Mouse (Mus musculus) v-Abl transformed pro-B cells (cell line): ENCODE data around the gene Csnk2a2.

ENCODE experiments used
- in situ Hi-C, 2 experiments: fragments of 400-800 bp; cut with MboI; formaldehyde crosslinking; loops; one replicate each; pipeline ENCODE4 v1.15.1; 2025; ENCODE audit not compliant: unreplicated experiment in 2 of 2

Csnk2a2 gene

DNA sequence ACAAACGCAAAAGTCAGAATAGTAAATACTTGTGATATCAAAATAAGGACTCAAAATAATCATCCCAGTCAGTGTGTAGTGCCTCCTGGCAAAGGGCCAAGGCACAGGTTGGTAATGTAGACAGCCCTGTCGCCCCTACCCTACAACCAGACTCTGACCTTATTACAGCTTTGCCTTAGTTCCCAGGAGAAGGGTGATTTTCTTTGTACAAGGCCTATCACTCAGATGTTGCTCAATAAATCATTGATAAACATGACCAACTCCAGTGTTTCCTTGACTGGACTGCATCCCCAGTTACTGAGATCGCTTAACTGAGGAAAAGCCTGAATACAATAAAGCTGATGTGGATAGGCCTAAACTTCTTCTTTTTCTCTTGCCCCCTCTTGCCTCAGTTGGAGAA is 57.4 kb downstream of the Csnk2a2 start:
- in situ Hi-C loops = loop anchor here (5.0 to 25.0 kb wide), 4 partner anchors 95 to 495 kb away; no protein-coding TSS in a partner anchor

DNA sequence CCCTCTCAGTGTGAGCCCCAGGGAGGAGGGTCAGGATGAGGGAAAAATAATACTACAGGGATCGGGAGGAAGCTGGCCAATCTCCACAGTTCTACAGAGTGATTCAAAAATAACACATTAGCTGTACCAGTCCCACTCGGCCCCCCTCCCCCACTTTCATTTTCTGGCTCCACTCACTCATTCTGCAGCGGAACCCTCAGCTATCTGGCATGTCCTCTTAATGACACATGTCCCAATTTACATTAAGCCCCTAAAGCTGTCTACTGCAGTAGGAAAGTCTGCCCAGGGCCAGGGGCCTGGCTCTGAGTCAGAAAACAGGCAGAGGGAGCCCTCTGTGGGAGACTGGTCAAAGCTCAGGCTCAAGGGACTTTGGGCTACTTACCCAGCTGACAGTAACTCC is 59.9 kb downstream of the Csnk2a2 start:
- in situ Hi-C loops = loop anchor here (5.0 to 25.0 kb wide), 4 partner anchors 93 to 493 kb away; no protein-coding TSS in a partner anchor

DNA sequence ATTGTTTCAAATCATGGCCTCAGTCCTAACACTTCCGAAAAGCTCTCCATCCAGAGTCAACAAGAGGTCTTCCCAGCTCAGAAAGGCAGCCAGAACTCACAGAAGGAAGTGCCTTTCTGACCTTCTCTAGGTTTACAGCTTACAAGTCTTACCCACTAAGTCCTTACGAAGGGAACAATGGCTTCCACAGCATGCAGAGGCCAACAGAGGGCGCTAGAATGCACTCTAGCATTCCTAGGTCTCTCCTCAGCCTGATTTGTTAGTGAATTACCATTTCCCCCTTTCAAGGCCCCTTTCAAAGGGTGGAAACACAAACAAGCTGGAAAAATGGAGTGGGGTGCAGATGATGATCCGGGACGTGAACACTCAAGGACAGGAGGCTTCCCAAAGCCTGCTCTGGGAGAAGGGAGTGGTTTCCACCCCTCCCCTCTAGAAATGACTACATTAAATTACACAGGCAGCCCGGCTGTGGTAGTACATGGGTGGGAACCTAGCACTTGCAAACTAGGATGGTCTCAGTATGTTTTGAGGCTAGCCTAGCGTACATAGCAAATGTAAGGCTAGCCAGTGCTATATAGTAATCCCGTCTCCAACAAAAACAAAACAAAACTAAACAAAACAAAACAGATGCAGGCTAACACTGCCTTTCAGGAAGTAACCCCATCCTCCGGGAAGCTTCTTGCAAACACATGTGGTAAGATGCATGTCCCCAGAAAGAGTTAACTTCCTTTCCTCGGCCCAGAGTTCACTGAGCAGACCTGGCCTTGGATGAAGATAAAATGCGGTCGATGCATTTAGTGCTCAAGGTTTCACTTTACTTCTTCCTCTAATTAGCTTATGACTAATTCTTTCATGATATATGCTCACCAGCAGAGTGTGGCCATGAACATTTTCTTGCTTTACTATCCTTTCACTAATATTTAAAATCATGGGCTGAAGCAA is 62.0 kb downstream of the Csnk2a2 start:
- in situ Hi-C loops = loop anchor here in 1 of 2 experiments (25.0 kb wide), 1 partner anchor 491 kb away; no protein-coding TSS in a partner anchor

DNA sequence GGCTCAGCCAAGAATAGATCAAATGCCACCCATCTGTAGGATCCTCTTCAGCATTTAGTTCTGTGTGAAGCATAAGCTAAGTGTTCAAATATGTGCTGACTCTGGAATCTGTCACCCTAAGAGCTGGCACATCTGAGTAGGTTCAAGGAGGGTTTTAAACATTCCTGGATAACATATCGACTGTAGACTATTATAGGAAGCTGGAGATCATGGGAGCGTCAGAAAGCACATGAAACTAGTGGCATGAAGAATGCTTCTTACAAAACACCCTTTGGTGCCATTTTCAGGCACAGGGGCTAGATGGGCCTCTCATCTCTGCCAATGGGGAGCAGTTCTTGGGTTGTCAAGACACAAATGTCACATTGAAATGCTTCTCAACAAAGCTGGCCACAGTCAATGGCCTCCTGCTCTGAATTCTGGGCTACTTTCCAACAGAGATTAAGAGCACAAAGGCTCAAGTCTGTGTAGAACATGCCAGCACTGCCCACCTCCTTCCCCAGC is 63.0 kb downstream of the Csnk2a2 start:
- in situ Hi-C loops = loop anchor here in 1 of 2 experiments (25.0 kb wide), 1 partner anchor 490 kb away; no protein-coding TSS in a partner anchor

DNA sequence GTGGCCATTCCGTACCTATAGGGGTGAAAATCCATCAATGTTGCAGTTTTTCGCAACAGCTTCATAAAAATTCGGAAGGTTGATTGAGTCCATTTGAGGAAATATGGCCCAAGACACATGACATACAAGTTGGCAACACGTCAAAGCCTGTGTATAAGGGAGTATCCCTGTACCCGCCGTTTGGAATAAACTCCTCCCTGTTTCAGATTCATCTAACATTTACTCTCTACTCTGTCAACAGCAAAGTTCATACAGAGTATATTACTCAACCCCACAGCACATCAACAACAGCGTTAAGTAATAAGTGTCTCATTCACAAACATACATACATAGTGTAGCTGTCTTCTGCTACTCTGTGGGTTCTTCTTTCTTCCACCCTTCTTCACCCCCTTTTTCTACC is 65.2 kb downstream of the Csnk2a2 start:
- in situ Hi-C loops = loop anchor here in 1 of 2 experiments (25.0 kb wide), 1 partner anchor 487 kb away; no protein-coding TSS in a partner anchor

DNA sequence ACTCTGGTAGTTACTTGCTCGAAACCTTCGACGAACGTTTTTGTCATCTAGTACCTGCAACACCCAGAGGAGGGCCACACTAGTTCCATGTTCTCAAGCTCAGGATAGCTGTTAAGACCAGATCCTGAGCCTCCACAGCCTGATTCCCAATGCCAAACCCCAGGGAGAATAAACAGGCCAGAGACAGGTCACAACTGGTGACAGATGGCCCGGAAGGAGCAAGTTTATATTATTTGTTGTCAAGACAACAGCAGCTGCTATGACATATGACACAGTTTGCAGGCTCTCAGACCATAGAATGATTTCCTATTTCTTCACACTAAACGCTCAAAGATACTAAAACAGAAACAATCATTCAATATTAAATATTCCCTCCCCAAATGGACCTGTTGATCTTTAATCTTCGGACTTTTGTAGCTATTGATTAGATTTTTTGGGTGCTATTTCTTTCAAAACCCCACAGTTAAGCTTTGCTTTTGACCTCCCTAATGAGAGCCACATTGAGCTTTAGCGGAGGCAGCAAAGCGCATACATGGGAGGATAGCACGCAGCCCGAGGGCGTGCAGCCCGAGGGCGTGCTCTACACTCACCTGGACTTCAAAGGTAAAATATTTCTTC is 67.5 kb downstream of the Csnk2a2 start:
- in situ Hi-C loops = no loop called here

DNA sequence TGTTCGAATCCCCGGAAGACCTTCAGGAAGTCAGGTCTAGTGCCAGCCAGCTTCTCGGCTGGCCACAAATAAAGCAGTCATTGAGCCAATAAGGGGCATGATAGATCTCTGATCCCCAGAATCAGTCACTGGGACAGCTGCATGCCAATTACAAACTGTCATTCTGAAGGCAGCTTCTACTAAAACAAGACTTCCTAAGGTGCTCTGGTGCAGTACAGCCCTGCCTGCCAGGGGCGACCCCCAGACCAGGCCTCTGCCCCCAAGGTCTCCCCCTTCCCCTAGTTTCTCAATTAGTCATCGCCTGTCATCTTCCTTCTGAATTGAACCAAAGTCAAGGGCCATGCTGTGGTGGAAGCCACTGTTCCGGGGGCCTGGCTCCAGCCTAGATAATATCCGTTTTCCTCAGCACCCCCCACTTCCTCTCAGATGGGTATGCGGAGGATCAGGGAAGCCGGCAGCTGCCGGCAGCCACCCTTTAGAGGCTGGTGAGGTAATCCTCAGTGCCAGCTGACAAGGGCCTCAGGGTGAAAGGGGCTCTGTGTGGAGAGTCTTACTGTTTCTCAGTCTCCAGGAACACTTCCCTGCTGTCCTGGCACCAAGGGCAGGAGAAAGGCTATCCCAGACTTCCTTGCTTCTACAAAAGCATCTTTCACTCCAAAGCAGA is 78.4 kb downstream of the Csnk2a2 start:
- in situ Hi-C loops = no loop called here

DNA sequence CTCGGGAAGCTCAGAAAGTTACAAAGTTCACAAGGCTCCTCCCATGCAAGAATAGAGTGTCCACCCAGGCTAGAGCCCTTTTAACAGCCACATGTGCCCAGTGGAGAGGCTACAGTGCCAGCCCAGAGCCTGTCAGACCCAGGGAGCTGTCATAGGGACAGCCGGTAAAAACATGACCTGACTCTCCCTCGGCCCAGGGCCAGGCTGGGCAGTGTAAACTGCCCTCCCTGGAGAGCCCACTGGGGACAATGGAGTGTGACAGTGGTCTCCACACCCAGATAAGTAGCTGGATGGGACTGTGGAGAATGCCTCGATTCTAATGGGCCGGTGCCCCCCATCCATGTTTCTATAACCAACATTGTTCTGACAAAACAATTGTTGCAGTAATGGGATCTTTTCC is 80.3 kb downstream of the Csnk2a2 start:
- in situ Hi-C loops = no loop called here

DNA sequence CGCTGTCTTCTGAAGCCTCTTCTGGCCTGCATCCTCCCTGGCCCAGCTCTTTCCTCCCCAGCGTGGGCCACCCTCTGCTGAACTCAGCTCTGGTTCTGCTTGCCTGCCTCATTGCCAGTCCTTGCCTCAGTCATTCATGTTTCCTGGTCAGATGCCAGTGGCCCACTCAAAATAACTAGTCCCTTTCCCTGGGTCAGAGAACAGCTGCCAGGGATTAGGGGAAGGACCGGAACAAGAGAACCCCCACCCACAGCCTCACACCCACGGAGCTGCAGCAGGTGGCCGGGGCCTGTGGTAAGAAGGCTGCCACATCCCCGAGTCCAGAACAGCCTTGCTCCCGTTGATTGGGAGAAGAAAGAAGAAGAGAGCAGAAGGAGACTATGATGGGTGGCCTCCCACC is 88.7 kb downstream of the Csnk2a2 start:
- in situ Hi-C loops = no loop called here

DNA sequence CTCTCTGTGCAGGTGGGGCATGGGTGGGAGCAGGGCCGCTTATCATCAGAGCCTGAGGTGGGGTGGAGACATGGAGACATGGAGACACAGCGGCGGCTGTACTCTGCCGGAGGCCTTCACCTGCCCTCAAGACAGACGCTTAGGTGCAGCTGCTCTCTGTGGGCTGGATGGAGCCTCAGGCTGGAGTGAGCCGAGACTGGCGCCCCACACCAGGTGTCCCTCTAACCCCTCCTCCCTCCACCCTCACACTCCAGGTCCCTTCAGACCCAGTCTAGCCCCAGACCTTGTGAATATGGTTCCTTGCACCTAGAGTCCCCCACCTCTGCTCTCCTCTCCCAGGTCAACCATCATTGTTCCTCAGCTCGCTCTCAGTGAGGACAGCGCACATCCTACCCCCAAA is 90.7 kb downstream of the Csnk2a2 start:
- in situ Hi-C loops = no loop called here

DNA sequence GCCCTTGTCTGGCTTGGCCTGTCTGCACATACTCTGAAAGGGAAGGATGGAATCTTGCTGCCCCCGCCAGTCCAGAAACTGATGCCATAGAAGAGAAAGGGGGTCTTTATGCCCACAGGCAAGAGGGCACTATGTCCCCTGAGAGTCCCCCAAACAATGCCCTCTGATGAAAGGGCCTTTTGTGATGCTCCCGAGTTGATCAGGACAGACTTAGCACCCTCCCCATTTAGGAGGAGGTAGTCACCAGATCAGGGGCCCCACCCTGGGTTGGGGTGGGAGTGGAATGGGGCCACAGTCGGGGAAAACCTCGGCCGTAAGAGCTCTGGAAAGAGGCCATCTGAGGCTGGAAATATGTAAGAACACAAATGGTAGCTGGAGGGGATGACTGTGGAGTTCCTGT is 92.6 kb downstream of the Csnk2a2 start:
- in situ Hi-C loops = no loop called here

DNA sequence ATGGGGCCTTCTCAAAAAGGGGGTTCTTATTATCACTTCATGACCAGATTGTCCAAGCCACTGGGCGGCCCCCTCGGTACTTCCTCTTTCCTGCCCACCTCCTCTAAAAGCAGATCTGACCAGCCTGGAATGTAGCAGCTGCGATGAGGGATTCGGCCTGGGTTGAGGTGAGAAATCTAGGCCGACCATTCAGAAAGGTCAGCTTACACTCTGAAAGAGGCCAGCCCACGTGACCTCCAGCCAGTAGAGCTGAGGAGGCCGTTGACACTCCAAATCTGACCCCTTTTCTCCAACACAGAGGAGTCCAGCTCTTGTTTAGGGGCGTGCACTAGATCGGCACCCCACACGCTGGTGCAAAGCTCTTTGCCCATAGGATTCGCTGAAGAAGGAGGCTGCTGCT is 93.1 kb downstream of the Csnk2a2 start:
- in situ Hi-C loops = no loop called here
